Mouse (Mus musculus): ENCODE measurements around the gene Lmna.
A peak's percentile ranks its signal among the peaks of the same experiment; 100 is the strongest.

The Lmna gene

GRCm38 (mm10) chr3:88509692-88510420, at the start of gene Lmna:
Gene Lmna (minus strand): TSS chr3:88509956.
- DNase-seq (ENCODE audit: low spot score in 2 of 2) = peak; percentile 61 to 86

- DNase-seq (ENCODE audit: low spot score in 2 of 2) = no peak
Measured at GRCm38 (mm10) chr3:88556616-88557015, 46.9 kb upstream of the Lmna start.

- peak in 1 of 2 experiments; percentile 19 for DNase-seq (ENCODE audit: low spot score in 2 of 2)
Measured at GRCm38 (mm10) chr3:88555731-88556130, 46.0 kb upstream of the Lmna start.

- no peak for DNase-seq (ENCODE audit: low spot score in 2 of 2)
Measured at GRCm38 (mm10) chr3:88555069-88555605, 45.4 kb upstream of the Lmna start.

GRCm38 (mm10) chr3:88553880-88554586, 44.3 kb upstream of the Lmna start:
- peak in 1 of 2 experiments; percentile 68 for DNase-seq (ENCODE audit: low spot score in 2 of 2)

- DNase-seq (ENCODE audit: low spot score in 2 of 2) = peak; percentile 91 to 97
Measured at GRCm38 (mm10) chr3:88553525-88553879, 43.7 kb upstream of the Lmna start, which contains the start of gene Ubqln4. Gene Ubqln4 (plus strand): TSS chr3:88553758.

GRCm38 (mm10) chr3:88552676-88553524, 43.1 kb upstream of the Lmna start, which contains the start of gene Lamtor2:
Gene Lamtor2 (minus strand): TSS chr3:88553074.
- DNase-seq (ENCODE audit: low spot score in 2 of 2) = peak; percentile 87 to 97

- DNase-seq (ENCODE audit: low spot score in 2 of 2) = no peak
Measured at GRCm38 (mm10) chr3:88552082-88552645, 42.4 kb upstream of the Lmna start.

- peak in 1 of 2 experiments; percentile 13 for DNase-seq (ENCODE audit: low spot score in 2 of 2)
Measured at GRCm38 (mm10) chr3:88551586-88551985, 41.8 kb upstream of the Lmna start.

- no peak for DNase-seq (ENCODE audit: low spot score in 2 of 2)
Measured at GRCm38 (mm10) chr3:88548180-88548917, 38.6 kb upstream of the Lmna start, which contains the start of gene Rab25. Gene Rab25 (minus strand): TSS chr3:88548300.

GRCm38 (mm10) chr3:88546674-88547418, 37.1 kb upstream of the Lmna start:
- DNase-seq (ENCODE audit: low spot score in 2 of 2) = no peak

- peak in 1 of 2 experiments; percentile 35 for DNase-seq (ENCODE audit: low spot score in 2 of 2)
Measured at GRCm38 (mm10) chr3:88544955-88545591, 35.3 kb upstream of the Lmna start.

GRCm38 (mm10) chr3:88544514-88544913, 34.8 kb upstream of the Lmna start:
- DNase-seq (ENCODE audit: low spot score in 2 of 2) = peak in 1 of 2 experiments; percentile 41

- no peak for DNase-seq (ENCODE audit: low spot score in 2 of 2)
Measured at GRCm38 (mm10) chr3:88543651-88544410, 34.1 kb upstream of the Lmna start.

GRCm38 (mm10) chr3:88543174-88543573, 33.4 kb upstream of the Lmna start:
- DNase-seq (ENCODE audit: low spot score in 2 of 2) = no peak

- DNase-seq (ENCODE audit: low spot score in 2 of 2) = no peak
Measured at GRCm38 (mm10) chr3:88542486-88542885, 32.7 kb upstream of the Lmna start.

- DNase-seq (ENCODE audit: low spot score in 2 of 2) = no peak
Measured at GRCm38 (mm10) chr3:88541622-88542401, 32.1 kb upstream of the Lmna start.

GRCm38 (mm10) chr3:88540085-88540484, 30.3 kb upstream of the Lmna start:
- no peak for DNase-seq (ENCODE audit: low spot score in 2 of 2)

Data from spleen, postnatal 10 days (tissue).